Mouse (Mus musculus) erythroblast, adult 5-6 weeks (primary cell): ENCODE measurements around the gene Gata5. TPM values are rescaled to one million over a fixed set of nuclear protein-coding genes. Genes with fewer than 3 reads are reported as not detected.

Source experiments
- ATAC-seq: replicated peaks from 2 replicates; pipeline ENCODE4 v1.8.0; 2016; ENCODE audit warnings: moderate number of reproducible peaks, mild to moderate bottlenecking, moderate TSS enrichment, inconsistent platforms; ENCODE audit not compliant: poor library complexity, low FRiP score, severe bottlenecking
- total RNA-seq, 2 experiments: library from RNA; stranded (forward) in 1 of 2; stranded (reverse) in 1 of 2; fragments of 150-400 nt in 1 of 2; fragments of 200-764, 138-1000 nt in 1 of 2; gene quantifications; 2 replicates each; pipeline versions ENCODE4 v1.2.3 to v1.2.4; 2015 to 2017; ENCODE audit warnings: low replicate concordance in 2 of 2

Gene Gata5
- total RNA-seq (2015; ENCODE audit: low replicate concordance), result not detected in 2 replicates
- total RNA-seq (2017; ENCODE audit: low replicate concordance), result not detected in 2 replicates

GRCm38 (mm10) chr2:180334551-180334986 is at the start of gene Gata5:
Gene Gata5 (minus strand): TSS chr2:180334699.
- ATAC-seq, result no peak

DNA sequence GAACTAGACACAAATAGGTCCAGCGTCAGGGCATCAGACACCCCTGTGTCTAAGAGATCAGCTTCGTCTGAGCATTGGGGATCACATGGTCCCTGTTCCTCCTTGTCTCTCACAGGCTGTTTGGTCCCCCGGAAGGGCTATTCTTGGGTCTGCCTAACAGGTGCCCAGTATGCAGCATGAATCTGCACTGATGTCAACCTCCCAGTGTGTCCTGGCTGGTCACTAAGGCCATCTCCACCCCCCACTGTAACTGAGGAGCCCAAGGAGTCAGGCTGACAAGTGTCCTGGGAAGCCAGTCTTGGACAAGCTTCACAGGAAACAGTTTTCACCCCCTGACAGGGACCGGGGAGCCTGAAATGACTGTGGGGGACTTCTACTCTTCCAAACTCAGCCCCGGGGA is 42.2 kb upstream of the Gata5 start:
- no peak for ATAC-seq

GRCm38 (mm10) chr2:180373256-180373655 is 38.8 kb upstream of the Gata5 start:
- ATAC-seq, result no peak

- no peak for ATAC-seq
These were observed 33.9 kb upstream of the Gata5 start for GRCm38 (mm10) chr2:180368359-180368758.

DNA sequence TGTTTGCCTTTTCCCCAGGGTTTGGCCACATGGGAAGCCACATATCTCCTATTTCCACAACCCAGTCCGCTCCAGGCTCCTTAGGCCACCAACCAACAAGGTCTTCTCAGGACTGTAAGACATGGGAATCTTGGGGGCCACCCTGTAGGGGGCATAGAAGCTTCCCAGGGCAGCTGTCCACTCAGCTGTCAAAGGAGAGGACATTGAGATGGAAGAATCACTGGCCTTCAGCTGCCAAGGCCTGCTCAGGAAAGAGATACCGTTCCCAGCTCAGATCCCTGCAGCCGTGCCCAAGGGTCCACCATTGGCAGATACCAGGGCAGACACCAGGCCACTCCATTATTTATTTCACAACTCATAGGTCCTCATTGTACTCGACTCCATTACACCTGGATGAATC is 32.9 kb upstream of the Gata5 start:
- ATAC-seq, result no peak

DNA sequence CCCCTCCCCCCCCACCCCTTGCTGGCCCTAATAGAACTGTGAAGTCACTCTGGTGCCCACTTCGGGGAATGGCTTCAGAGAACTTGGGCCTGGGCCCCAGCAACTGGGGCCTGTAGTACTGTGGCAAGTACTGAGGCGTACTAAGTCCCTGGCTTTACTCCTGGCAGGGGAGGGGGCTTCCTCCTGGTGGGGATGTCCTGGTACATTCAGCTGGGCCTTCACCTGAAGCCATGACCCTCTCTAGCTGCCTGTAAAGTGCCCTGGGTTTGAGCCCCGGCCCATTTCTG is 28.9 kb upstream of the Gata5 start:
- no peak for ATAC-seq

- no peak for ATAC-seq
These were observed 28.3 kb upstream of the Gata5 start for GRCm38 (mm10) chr2:180362585-180363433.

DNA sequence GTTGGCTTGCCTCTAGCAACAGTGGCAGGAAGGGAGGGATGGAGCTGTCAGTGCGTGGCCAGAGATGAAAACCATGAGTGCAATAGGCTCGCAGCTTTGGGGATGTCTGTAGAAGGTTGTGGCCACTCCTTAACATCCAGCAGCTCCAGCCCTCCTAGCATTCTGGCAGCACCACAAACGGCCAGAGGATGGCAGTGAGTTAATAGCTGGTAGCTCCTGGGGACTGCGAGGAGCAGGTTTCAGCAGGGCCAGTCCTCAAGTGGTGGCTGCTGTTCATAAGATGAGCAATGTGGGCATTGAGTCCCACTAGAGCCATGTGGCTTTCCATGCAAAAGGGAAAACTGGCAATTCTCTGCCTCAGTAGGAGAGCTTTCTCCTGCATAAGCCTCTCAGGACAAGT is 24.6 kb upstream of the Gata5 start:
- ATAC-seq, result no peak

- ATAC-seq, result no peak
These were observed 18.8 kb upstream of the Gata5 start for GRCm38 (mm10) chr2:180353338-180353737.

- ATAC-seq, result no peak
These were observed 16.2 kb upstream of the Gata5 start for GRCm38 (mm10) chr2:180350700-180351099.

DNA sequence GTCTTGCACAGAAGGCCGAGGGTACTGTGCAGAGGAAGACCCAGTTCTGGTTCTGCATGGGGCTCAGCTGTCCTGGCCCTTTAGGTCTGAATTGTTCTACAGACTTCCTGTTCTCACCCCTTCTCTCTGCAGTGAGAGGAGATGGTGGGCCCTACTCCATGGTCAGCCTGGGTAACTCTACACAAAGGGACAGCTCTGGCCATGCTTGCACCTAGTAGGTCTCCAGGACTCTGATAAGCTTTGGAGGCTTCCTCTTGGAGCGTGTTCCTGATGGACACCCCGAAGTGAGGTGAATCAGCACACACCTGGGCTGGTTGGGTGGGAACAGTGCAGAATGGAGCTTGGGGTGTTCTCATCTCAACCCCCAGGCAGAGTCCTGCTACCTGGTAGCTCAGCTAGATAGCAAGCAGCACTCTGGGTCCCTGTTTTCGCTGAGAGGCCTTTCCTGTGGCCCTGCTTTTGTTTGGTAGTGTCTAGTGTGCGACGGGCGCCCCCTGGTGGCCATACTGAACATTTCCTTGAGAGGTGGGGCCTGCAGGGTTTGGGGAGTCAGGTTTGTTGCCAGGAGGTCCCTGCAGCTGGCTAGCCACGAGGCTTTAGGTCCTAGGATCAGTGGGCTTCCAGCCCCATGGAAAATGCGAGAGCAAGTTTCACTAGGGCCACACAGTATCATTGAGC is 12.5 kb upstream of the Gata5 start:
- peak; percentile 60 for ATAC-seq

- ATAC-seq, result no peak
These were observed 8.6 kb upstream of the Gata5 start for GRCm38 (mm10) chr2:180343092-180343491.

DNA sequence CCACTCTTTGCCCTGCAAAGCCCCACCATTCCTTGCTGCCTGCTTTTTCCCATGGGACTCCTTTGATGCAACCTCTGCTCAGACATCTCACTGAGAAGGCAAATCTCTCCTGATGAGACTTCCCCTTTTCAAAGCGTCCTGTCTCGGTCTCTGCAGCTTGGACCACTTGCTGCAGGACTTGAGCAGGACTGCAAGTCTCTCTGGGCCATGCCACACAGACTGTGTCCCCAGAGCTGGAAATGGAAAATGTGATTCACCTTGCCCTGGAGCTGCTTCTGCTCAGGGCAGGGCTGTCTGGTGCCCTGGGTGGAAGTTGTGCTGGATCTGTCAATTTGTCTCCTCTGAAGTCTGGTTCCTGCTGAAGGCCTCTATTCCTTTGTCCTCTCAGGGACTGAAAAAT is 7.7 kb upstream of the Gata5 start:
- ATAC-seq, result no peak

DNA sequence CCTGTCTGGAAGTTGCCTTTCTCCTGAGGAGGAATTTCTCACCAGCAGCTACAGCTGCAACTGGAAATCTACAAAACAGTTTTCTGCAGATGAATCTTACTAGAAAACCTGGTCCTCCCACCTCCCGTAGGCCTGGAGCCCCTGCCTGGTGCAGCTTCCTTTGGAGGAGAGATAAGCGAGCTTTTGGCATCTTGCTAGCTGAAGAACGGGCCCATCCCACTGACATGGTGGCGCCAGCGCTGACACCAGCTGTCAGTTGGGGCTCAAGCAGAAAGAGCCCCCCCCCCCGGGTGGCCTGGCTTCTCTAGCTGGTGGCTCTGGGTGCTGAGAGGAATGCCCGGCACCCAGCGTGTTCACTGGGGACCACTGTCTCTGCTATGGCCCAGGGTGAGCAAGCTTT is 6.7 kb upstream of the Gata5 start:
- ATAC-seq, result no peak

GRCm38 (mm10) chr2:180339886-180340285 is 5.4 kb upstream of the Gata5 start:
- ATAC-seq, result no peak

DNA sequence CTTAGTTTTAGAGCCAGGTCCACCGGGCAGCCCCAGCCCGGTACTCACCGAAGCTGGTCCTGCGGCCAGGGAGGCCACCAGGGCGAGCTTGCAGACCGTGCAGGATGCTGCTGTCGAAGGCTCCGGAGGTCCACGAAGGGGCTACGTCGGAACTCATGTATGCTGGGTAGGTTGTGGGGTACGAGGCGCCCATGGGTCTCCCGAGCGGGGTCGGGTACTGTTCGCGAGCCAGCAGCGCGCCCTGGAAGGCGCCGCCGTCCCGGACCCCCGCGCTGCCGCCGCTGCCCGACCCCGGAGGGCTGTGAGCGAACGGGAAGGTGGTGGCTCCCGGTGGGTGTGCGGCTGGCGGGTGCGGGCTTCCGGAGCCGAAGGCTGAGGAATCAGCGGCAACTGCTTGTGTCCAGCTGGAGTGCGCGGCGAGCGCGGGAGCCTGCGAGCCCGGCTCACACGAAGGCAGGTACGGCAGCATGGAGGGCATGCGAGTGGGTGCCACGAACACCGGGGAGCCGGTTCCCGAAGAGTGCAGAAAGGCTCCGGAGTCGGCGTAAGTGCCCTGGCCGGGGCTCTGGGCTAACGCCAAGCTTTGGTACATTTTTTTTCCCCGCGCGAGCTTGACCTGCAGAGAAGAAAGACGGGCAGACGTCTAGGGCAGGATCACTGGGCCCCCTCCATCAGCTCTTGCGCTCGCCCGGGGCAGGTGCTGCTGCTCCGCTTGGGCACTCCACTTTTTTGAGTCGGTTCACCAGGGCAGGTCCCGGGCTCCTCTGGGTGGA is 535 bp downstream of the Gata5 start:
- no peak for ATAC-seq

DNA sequence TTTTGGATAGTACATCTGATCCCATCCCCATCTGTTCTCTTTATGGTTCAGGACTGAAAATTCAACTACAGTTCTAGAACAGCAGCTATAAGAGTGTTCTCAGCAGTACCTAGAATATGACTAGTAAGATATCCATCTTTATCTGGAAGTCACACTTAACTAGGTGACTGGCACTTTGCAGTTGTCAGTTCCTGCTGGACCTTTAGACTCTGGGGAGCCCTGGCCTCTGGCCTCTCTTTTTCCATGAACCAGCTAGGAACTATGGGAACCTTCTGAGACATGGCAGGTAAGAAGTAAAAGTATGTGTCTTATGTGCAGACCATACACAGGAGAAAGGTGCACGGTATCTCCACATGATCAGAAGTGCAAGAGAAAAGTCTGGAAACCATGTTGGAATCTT is 5.0 kb downstream of the Gata5 start:
- ATAC-seq, result no peak

GRCm38 (mm10) chr2:180322674-180323355 is 11.7 kb downstream of the Gata5 start:
- ATAC-seq, result no peak

DNA sequence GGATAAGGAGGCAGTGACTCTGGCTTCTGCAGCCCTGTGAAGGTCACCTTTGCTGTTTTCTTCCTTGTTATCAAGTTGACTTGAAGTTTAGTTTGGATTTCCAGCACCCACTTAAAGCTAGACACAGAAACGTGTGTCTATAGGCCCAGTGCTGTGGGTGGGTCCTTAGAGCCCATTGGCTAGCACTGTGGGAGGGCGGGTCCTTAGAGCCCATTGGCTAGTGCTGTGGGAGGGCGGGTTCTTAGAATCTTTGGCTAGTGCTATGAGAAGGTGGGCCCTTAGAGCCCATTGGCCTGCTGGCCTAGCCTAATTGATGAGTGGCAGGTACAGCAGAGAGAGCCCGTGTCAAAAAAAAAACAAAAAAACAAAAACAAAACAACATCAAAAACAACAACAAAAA is 14.3 kb downstream of the Gata5 start:
- ATAC-seq, result no peak

- ATAC-seq, result no peak
These were observed 16.9 kb downstream of the Gata5 start for GRCm38 (mm10) chr2:180317591-180317990.
